Mouse (Mus musculus): ENCODE results near the gene Tubg1. TPM values are rescaled to one million over a fixed set of nuclear protein-coding genes. Genes with fewer than 3 reads are reported as not detected.
A peak's percentile ranks its signal among the peaks of the same experiment; 100 is the strongest.

Gene Tubg1
- polyA plus RNA-seq, 1 experiment from 2014 or later, result 72.6 TPM

GRCm38 (mm10) chr11:101082208-101083082 is 37.3 kb upstream of the Tubg1 start, which contains the start of gene Coasy:
Gene Coasy (plus strand): TSS chr11:101082565.
- H3K9me3 ChIP-seq (replicated peaks; ENCODE audit: control insufficient read depth, low read length), result no peaks in the 10 kb centered on the region
- H3K27ac ChIP-seq (ENCODE audit: low read length), result peak within 1 kb of the TSS; percentile 92
- H3K36me3 ChIP-seq (ENCODE audit: control insufficient read depth, insufficient read depth), result peaks cover 2% of the 10 kb centered on the region; the same call in 1 of the 2 replicates
- H3K27me3 ChIP-seq (ENCODE audit: control insufficient read depth, insufficient read depth, low read length), result peaks cover 32% of the 10 kb centered on the region
- peak within 1 kb of the TSS; percentile 83 for H3K4me3 ChIP-seq (ENCODE audit: low read length)
- under 1% methylated on average over 51 of the region's 51 CpGs for WGBS
- H3K4me2 ChIP-seq (ENCODE audit: low read depth, low read length), result peak within 1 kb of the TSS; percentile 97
- ATAC-seq (replicated peaks; ENCODE audit: extremely low read depth, insufficient read depth, low FRiP score), result peak; percentile 88
- H3K4me1 ChIP-seq (ENCODE audit: control insufficient read depth, insufficient read depth, low read length), result peaks cover 26% of the 10 kb centered on the region
- peak within 1 kb of the TSS; percentile 90 for H3K9ac ChIP-seq (ENCODE audit: low read length)

DNA sequence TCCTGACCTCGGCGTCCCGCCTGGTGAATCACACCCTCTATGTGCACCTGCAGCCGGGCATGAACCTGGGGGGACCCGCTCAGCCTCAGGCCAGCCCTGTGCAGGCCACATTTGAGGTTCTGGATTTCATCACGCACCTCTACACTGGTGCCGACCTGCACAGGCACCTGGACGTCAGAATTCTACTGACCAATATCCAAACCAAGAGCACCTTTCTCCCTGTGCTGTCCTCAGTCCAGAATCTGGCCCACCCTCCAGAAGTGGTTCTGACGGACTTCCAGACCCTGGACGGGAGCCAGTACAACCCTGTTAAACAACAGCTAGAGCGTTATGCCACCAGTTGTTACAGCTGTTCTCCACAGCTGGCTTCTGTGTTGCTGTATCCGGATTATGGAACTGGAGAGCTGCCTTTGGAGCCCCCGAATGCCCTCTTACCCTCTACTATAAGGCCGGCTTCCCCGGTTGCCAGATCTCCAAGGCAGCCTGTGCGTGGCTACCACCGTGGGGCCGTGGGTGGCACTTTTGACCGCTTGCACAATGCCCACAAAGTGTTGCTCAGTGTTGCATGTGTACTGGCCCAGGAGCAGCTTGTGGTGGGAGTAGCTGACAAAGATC is 36.5 kb upstream of the Tubg1 start:
- peaks cover 32% of the 10 kb centered on the region for H3K4me1 ChIP-seq (ENCODE audit: control insufficient read depth, insufficient read depth, low read length)
- peak overlapping the region; percentile 83 for H3K4me3 ChIP-seq (ENCODE audit: low read length)
- no peaks in the 10 kb centered on the region for H3K9me3 ChIP-seq (replicated peaks; ENCODE audit: control insufficient read depth, low read length)
- peak overlapping the region; percentile 97 for H3K4me2 ChIP-seq (ENCODE audit: low read depth, low read length)
- peak overlapping the region; percentile 92 for H3K27ac ChIP-seq (ENCODE audit: low read length)
- H3K9ac ChIP-seq (ENCODE audit: low read length), result peak overlapping the region; percentile 90
- ATAC-seq (replicated peaks; ENCODE audit: extremely low read depth, insufficient read depth, low FRiP score), result no peak
- H3K27me3 ChIP-seq (ENCODE audit: control insufficient read depth, insufficient read depth, low read length), result peaks cover 26% of the 10 kb centered on the region
- 30% methylated on average over 19 of the region's 19 CpGs for WGBS
- peaks cover 2% of the 10 kb centered on the region; the same call in 1 of the 2 replicates for H3K36me3 ChIP-seq (ENCODE audit: control insufficient read depth, insufficient read depth)

- Histone ChIP-seq H3K4me3 (ENCODE audit: low read length) (no peak overlapping the region), H3K9ac (ENCODE audit: low read length) (no peak overlapping the region), H3K36me3 (ENCODE audit: control insufficient read depth, insufficient read depth) (peaks cover 5% of the 10 kb centered on the region), H3K27ac (ENCODE audit: low read length) (no peak overlapping the region), H3K4me2 (ENCODE audit: low read depth, low read length) (no peak overlapping the region), H3K4me1 (ENCODE audit: control insufficient read depth, insufficient read depth, low read length) (peaks cover 33% of the 10 kb centered on the region), H3K9me3 (replicated peaks; ENCODE audit: control insufficient read depth, low read length) (no peaks in the 10 kb centered on the region), H3K27me3 (ENCODE audit: control insufficient read depth, insufficient read depth, low read length) (peaks cover 15% of the 10 kb centered on the region)
- 84% methylated on average over 14 of the region's 14 CpGs for WGBS
- ATAC-seq (replicated peaks; ENCODE audit: extremely low read depth, insufficient read depth, low FRiP score), result no peak
Measured at GRCm38 (mm10) chr11:101084246-101084645, 35.5 kb upstream of the Tubg1 start.

GRCm38 (mm10) chr11:101084811-101085210 is 34.9 kb upstream of the Tubg1 start:
- no peak overlapping the region for H3K4me2 ChIP-seq (ENCODE audit: low read depth, low read length)
- no peak for ATAC-seq (replicated peaks; ENCODE audit: extremely low read depth, insufficient read depth, low FRiP score)
- 90% methylated on average over 12 of the region's 12 CpGs for WGBS
- H3K9me3 ChIP-seq (replicated peaks; ENCODE audit: control insufficient read depth, low read length), result no peaks in the 10 kb centered on the region
- H3K36me3 ChIP-seq (ENCODE audit: control insufficient read depth, insufficient read depth), result peaks cover 11% of the 10 kb centered on the region
- no peak overlapping the region for H3K4me3 ChIP-seq (ENCODE audit: low read length)
- H3K4me1 ChIP-seq (ENCODE audit: control insufficient read depth, insufficient read depth, low read length), result peaks cover 31% of the 10 kb centered on the region
- H3K27ac ChIP-seq (ENCODE audit: low read length), result no peak overlapping the region
- H3K27me3 ChIP-seq (ENCODE audit: control insufficient read depth, insufficient read depth, low read length), result peaks cover 9% of the 10 kb centered on the region
- no peak overlapping the region for H3K9ac ChIP-seq (ENCODE audit: low read length)

DNA sequence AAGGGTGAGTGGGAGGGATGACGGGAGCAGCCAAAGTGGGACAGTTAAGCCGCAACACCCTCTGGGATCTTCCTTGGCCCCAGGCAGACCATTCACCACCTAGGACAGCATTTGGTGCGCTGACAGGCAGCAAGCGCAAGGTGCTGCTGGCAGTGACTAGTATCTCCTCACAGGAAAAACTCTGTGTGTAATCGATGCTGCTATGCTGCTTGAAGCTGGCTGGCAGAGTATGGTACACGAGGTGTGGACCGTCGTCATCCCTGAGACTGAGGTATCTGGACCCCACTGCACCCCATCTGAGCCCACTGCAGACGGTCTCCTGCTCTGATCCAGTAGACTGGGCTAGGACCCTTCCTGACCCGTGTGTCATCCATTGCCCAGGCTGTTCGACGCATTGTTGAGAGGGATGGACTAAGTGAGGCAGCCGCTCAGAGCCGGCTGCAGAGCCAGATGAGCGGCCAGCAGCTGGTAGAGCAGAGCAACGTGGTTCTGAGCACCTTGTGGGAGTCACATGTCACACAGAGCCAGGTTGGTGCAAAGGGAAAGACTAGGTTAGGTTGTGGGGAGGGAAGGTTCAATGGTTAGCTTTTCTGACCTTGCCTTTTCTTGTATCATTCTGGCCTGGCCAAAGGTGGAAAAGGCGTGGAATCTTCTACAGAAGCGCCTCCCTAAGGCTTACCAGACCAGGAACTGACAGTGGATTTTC is 34.0 kb upstream of the Tubg1 start:
- H3K9ac ChIP-seq (ENCODE audit: low read length), result peak overlapping the region; percentile 83; the same call in 1 of the 2 replicates
- 89% methylated on average over 18 of the region's 18 CpGs for WGBS

GRCm38 (mm10) chr11:101086323-101086674 is 33.4 kb upstream of the Tubg1 start:
- ATAC-seq (replicated peaks; ENCODE audit: extremely low read depth, insufficient read depth, low FRiP score), result no peak
- H3K9ac ChIP-seq (ENCODE audit: low read length), result peak overlapping the region; percentile 83
- peak overlapping the region; percentile 90 for H3K4me3 ChIP-seq (ENCODE audit: low read length)
- peaks cover 29% of the 10 kb centered on the region for H3K4me1 ChIP-seq (ENCODE audit: control insufficient read depth, insufficient read depth, low read length)
- H3K9me3 ChIP-seq (replicated peaks; ENCODE audit: control insufficient read depth, low read length), result no peaks in the 10 kb centered on the region
- WGBS, result 69% methylated on average over 6 of the region's 6 CpGs
- H3K4me2 ChIP-seq (ENCODE audit: low read depth, low read length), result peak overlapping the region; percentile 86
- peaks cover 24% of the 10 kb centered on the region for H3K36me3 ChIP-seq (ENCODE audit: control insufficient read depth, insufficient read depth)
- no peaks in the 10 kb centered on the region for H3K27me3 ChIP-seq (ENCODE audit: control insufficient read depth, insufficient read depth, low read length)
- peak overlapping the region; percentile 88 for H3K27ac ChIP-seq (ENCODE audit: low read length)

More for the DNA sequence above, 34.0 kb upstream of the Tubg1 start:
- H3K27ac ChIP-seq (ENCODE audit: low read length), result no peak overlapping the region
- H3K4me3 ChIP-seq (ENCODE audit: low read length), result no peak overlapping the region
- H3K27me3 ChIP-seq (ENCODE audit: control insufficient read depth, insufficient read depth, low read length), result no peaks in the 10 kb centered on the region
- peaks cover 29% of the 10 kb centered on the region for H3K4me1 ChIP-seq (ENCODE audit: control insufficient read depth, insufficient read depth, low read length)
- H3K36me3 ChIP-seq (ENCODE audit: control insufficient read depth, insufficient read depth), result peaks cover 20% of the 10 kb centered on the region
- no peak for ATAC-seq (replicated peaks; ENCODE audit: extremely low read depth, insufficient read depth, low FRiP score)
- H3K9me3 ChIP-seq (replicated peaks; ENCODE audit: control insufficient read depth, low read length), result no peaks in the 10 kb centered on the region
- H3K4me2 ChIP-seq (ENCODE audit: low read depth, low read length), result no peak overlapping the region

GRCm38 (mm10) chr11:101086756-101087681 is 32.7 kb upstream of the Tubg1 start, which contains the start of gene Mlx:
Gene Mlx (plus strand): TSS chr11:101087277.
- Histone ChIP-seq H3K27me3 (ENCODE audit: control insufficient read depth, insufficient read depth, low read length) (no peaks in the 10 kb centered on the region), H3K36me3 (ENCODE audit: control insufficient read depth, insufficient read depth) (peaks cover 31% of the 10 kb centered on the region), H3K4me2 (ENCODE audit: low read depth, low read length) (peak within 1 kb of the TSS; percentile 86), H3K9me3 (replicated peaks; ENCODE audit: control insufficient read depth, low read length) (no peaks in the 10 kb centered on the region), H3K27ac (ENCODE audit: low read length) (peak within 1 kb of the TSS; percentile 88), H3K4me1 (ENCODE audit: control insufficient read depth, insufficient read depth, low read length) (peaks cover 24% of the 10 kb centered on the region), H3K9ac (ENCODE audit: low read length) (peak within 1 kb of the TSS; percentile 83), H3K4me3 (ENCODE audit: low read length) (peak within 1 kb of the TSS; percentile 90)
- ATAC-seq (replicated peaks; ENCODE audit: extremely low read depth, insufficient read depth, low FRiP score), result peak; percentile 79
- WGBS, result 2% methylated on average over 52 of the region's 52 CpGs

DNA sequence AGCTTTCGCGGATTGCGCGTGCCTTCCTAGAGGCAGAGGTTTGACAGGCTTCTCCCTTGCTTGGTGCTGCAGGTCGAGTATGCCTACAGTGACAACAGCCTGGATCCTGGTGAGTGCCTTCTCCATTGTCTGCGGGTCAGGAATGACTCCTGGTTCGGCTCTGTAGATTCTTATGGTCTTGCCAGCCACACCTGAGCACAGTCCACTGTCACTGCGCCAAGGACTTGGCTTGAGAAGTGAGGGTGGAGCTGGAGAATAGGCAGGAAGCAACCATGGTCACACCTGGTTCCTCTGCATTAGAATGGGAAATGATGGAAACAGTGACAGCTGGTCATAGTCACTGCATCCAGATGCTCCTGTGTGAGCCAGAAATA is 32.1 kb upstream of the Tubg1 start:
- H3K9me3 ChIP-seq (replicated peaks; ENCODE audit: control insufficient read depth, low read length), result no peaks in the 10 kb centered on the region
- no peak; the same call in none of the 2 replicates for ATAC-seq (replicated peaks; ENCODE audit: extremely low read depth, insufficient read depth, low FRiP score)
- H3K4me3 ChIP-seq (ENCODE audit: low read length), result peak overlapping the region; percentile 90
- H3K4me1 ChIP-seq (ENCODE audit: control insufficient read depth, insufficient read depth, low read length), result peaks cover 24% of the 10 kb centered on the region
- 5% methylated on average over 8 of the region's 8 CpGs for WGBS
- no peaks in the 10 kb centered on the region for H3K27me3 ChIP-seq (ENCODE audit: control insufficient read depth, insufficient read depth, low read length)
- peak overlapping the region; percentile 88 for H3K27ac ChIP-seq (ENCODE audit: low read length)
- peak overlapping the region; percentile 83 for H3K9ac ChIP-seq (ENCODE audit: low read length)
- H3K36me3 ChIP-seq (ENCODE audit: control insufficient read depth, insufficient read depth), result peaks cover 37% of the 10 kb centered on the region
- H3K4me2 ChIP-seq (ENCODE audit: low read depth, low read length), result peak overlapping the region; percentile 86

Data from heart, embryonic 16.5 days (tissue).